ENCODE assay signal across 8 mouse cellular contexts in genomic region chr3:116751191-116751860, GRCm38 (mm10). TPM values are rescaled to one million over a fixed set of nuclear protein-coding genes. Genes with fewer than 3 reads are reported as not detected.
DNase-seq lines count a peak whose midpoint lies in the region; TF ChIP-seq lines count a peak whose summit lies in the region.

No protein-coding gene starts in this region.

- peak; percentile 17; the same call in 1 of the 2 replicates for TF ChIP-seq CTCF in spleen, adult 2 months (IDR thresholded peaks at IDR 0.05; ENCODE audit: extremely low read depth, insufficient read depth, insufficient read length, insufficient replicate concordance)

- H3K4me1 ChIP-seq in spleen, adult 2 months (ENCODE audit: control insufficient read depth, insufficient read depth, insufficient read length) = no peaks in the 10 kb centered on the region

- H3K27ac ChIP-seq in spleen, adult 2 months (ENCODE audit: insufficient read depth, low read length) = no peak overlapping the region

- H3K27me3 ChIP-seq in spleen, adult 2 months (ENCODE audit: control insufficient read depth, insufficient read depth, low read length) = no peaks in the 10 kb centered on the region

- TF ChIP-seq POLR2A in spleen, adult 2 months (IDR thresholded peaks at IDR 0.05; ENCODE audit: low read depth, low read length) = no peak

- no peak overlapping the region for H3K4me3 ChIP-seq in spleen, adult 2 months (ENCODE audit: extremely low read depth, insufficient read depth, insufficient read length)

- DNase-seq in adrenal gland, adult 2 months = peak; percentile 37
- no peak for DNase-seq in adrenal gland, adult 8-10 months
- DNase-seq in urinary bladder, postnatal 25 days (ENCODE audit: low spot score) = peak; percentile 26
- no peak for DNase-seq in urinary bladder, adult 18-20 months (ENCODE audit: low spot score in 2 of 2)
- DNase-seq in fibroblast of lung, adult 2 months (ENCODE audit: low read depth) = peak; percentile 19
- DNase-seq in kidney, postnatal 10 days = peak; percentile 70
- DNase-seq in lung, postnatal 25 days (ENCODE audit: low spot score) = peak; percentile 59
- DNase-seq in spleen, adult 2 months (ENCODE audit: low read depth in 1 of 2, low spot score in 2 of 2) = peak; percentile 12 to 46

- WGBS in spleen, adult 2 months = 92% methylated on average over 4 of the region's 4 CpGs

- H3K36me3 ChIP-seq in spleen, adult 2 months (ENCODE audit: control insufficient read depth, insufficient read depth, low read length) = peaks cover 11% of the 10 kb centered on the region

RNA-seq across cellular contexts. Expression of gene Slc35a3, which starts 38.7 kb away (rescaled TPM):
- total RNA-seq in adrenal gland, adult 2 months (2021) = 10 to 100 TPM; 20.2 to 26.7 TPM
- polyA plus RNA-seq in adrenal gland, adult 2 months (2012; rRNA removed) = 1.1 TPM in 2 replicates
- 10 to 100 TPM; 24.5 to 30.0 (median 28.0) TPM for total RNA-seq in adrenal gland, adult 8-10 months (2022)
- 3.7 and 6.0 TPM in 2 replicates for polyA plus RNA-seq in spleen, adult 2 months (2012; rRNA removed)

RNA-seq across cellular contexts. Expression of gene Agl, which starts 56.6 kb away (rescaled TPM):
- total RNA-seq in adrenal gland, adult 2 months (2021) = 10 to 100 TPM; 53.8 to 54.6 TPM
- polyA plus RNA-seq in adrenal gland, adult 2 months (2012; rRNA removed) = 9.7 and 9.8 TPM in 2 replicates
- 10 to 100 TPM; 49.9 to 75.6 (median 62.3) TPM for total RNA-seq in adrenal gland, adult 8-10 months (2022)
- 2.4 and 2.5 TPM in 2 replicates for polyA plus RNA-seq in spleen, adult 2 months (2012; rRNA removed)

Comparison
In these comparisons a context has a peak if more than half of its experiments do, and no peak if none do; other contexts are left out.
1. DNase-seq: peak in adrenal gland, adult 2 months (single experiment), urinary bladder, postnatal 25 days (single experiment), fibroblast of lung, adult 2 months (single experiment), kidney, postnatal 10 days (single experiment), lung, postnatal 25 days (single experiment) and spleen, adult 2 months (2 of 2); none in adrenal gland, adult 8-10 months (single experiment) and urinary bladder, adult 18-20 months (0 of 2).